Mouse (Mus musculus): ENCODE data around the gene Smyd1.
"Not testable (repeated sequence)": the region's sequence is repeated elsewhere in the genome, so short reads cannot be mapped to it uniquely, and the experiment has no call there.

DNA sequence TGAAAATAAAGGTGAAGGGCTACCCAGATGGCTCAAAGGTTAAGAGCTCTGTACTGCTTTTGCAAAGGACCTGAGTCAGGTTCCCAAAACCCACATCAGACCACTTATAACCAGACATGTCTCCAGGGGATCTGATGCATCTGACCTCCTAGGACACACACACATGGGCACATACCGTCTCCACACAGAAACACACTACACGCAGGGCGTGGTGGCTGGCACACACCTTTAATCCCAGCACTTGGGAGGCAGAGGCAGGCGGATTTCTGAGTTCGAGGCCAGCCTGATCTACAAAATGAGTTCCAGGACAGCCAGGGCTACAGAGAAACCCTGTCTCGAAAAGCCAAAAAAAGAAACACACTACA lies 52.4 kb downstream of the Smyd1 start:
- TF ChIP-seq CTCF (IDR thresholded peaks at IDR 0.05; ENCODE audit: control insufficient read depth, insufficient read depth, insufficient replicate concordance, low read depth, low read length); POLR2A (IDR thresholded peaks at IDR 0.05; ENCODE audit: control insufficient read depth, low read depth, low read length): not testable (repeated sequence)
